Mouse (Mus musculus) spleen, postnatal 0 days (tissue): ENCODE measurements around the gene Ptn. TPM values are rescaled to one million over a fixed set of nuclear protein-coding genes. Genes with fewer than 3 reads are reported as not detected.

ENCODE experiments used
- polyA plus RNA-seq: library from polyadenylated mRNA; unstranded; fragments of >200 nt; fragmentation: Nextera tagmentation; extraction: Ambion mirVana; gene quantifications from 2 replicates; pipeline ENCODE4 v1.2.1, GENCODE M21; 2015

The Ptn gene
- polyA plus RNA-seq, result 75.3 and 114 TPM in 2 replicates

GRCm38 (mm10) chr6:36809747-36810285, at the start of gene Ptn:
Gene Ptn, minus strand, starts transcription at chr6:36810220.

